Mouse (Mus musculus) neural tube, embryonic 11.5 days (tissue): ENCODE measurements at regions not wholly inside any gene's neighbourhood (a gene's known extent, or its start where the extent isn't known, plus 50 kb on each side); places are given as distances from the start of the nearest gene placed in this dataset.
"Not testable (repeated sequence)": the region's sequence is repeated elsewhere in the genome, so short reads cannot be mapped to it uniquely, and the experiment has no call there.

Source experiments
- ATAC-seq: fragments of 200-750 bp; cut with Nextera tagmentation; 2 replicates; pipeline ENCODE4 v1.8.0; 2017; ENCODE audit warnings: moderate number of reproducible peaks, mild to moderate bottlenecking, moderate TSS enrichment, moderate library complexity; ENCODE audit not compliant: insufficient read depth, low FRiP score, low TSS enrichment
- DNase-seq: peaks from one replicate; pipeline ENCODE4 v3.0.0-alpha.2; 2015; ENCODE audit warnings: low spot score
- H3K27ac ChIP-seq: fragments of 300-500 bp; sonication (generic); 2 replicates; pipeline ENCODE4 v1.5.1; 2014; ENCODE audit warnings: low read depth, mild to moderate bottlenecking, low read length
- H3K27me3 ChIP-seq: fragments of 300-500 bp; sonication (generic); 2 replicates; pipeline ENCODE4 v1.6.1; 2014; ENCODE audit warnings: mild to moderate bottlenecking, low read length, mixed read lengths; ENCODE audit not compliant: control insufficient read depth, insufficient read depth
- H3K36me3 ChIP-seq: fragments of 300-500 bp; sonication (generic); 2 replicates; pipeline ENCODE4 v1.6.1; 2014; ENCODE audit warnings: mild to moderate bottlenecking, low read length, moderate library complexity, mixed read lengths; ENCODE audit not compliant: control insufficient read depth, insufficient read depth
- H3K4me1 ChIP-seq: fragments of 300-500 bp; sonication (generic); 2 replicates; pipeline ENCODE4 v1.6.1; 2014; ENCODE audit warnings: low read length, mixed read lengths; ENCODE audit not compliant: control insufficient read depth, insufficient read depth
- H3K4me2 ChIP-seq: fragments of 300-500 bp; sonication (generic); 2 replicates; pipeline ENCODE4 v1.6.1; 2014; ENCODE audit warnings: low read depth, mild to moderate bottlenecking, moderate library complexity
- H3K4me3 ChIP-seq: fragments of 300-500 bp; sonication (generic); 2 replicates; pipeline ENCODE4 v1.5.1; 2014; ENCODE audit warnings: low read depth, low read length
- H3K9ac ChIP-seq: fragments of 300-500 bp; sonication (generic); 2 replicates; pipeline ENCODE4 v1.6.1; 2014; ENCODE audit warnings: mild to moderate bottlenecking, low read length
- H3K9me3 ChIP-seq: fragments of 300-500 bp; sonication (generic); 2 replicates; pipeline ENCODE4 v1.6.1; 2016; ENCODE audit warnings: low read length; ENCODE audit not compliant: control insufficient read depth
- WGBS: fragments of 180-500 bp; shearing (Covaris S2); extraction: QIAGEN DNeasy Blood & Tissue Kit; methylation state at CpG from one replicate; pipeline ENCODE4 v1.1.7; 2014; 5-methylcytosine and 5-hydroxymethylcytosine counted together

- not testable (repeated sequence) for H3K4me2 ChIP-seq, H3K4me3 ChIP-seq, H3K27me3 ChIP-seq, H3K27ac ChIP-seq, H3K36me3 ChIP-seq, H3K9ac ChIP-seq, H3K9me3 ChIP-seq, H3K4me1 ChIP-seq
- DNase-seq (peak; percentile 29), ATAC-seq (peak; percentile 91)
- 55% methylated on average over 5 of the region's 5 CpGs for WGBS
These were observed 120.6 kb upstream of the Kctd3 start for GRCm38 (mm10) chr1:189128246-189128645.

- H3K27me3 ChIP-seq = no peaks in the 10 kb centered on the region
- H3K9ac ChIP-seq = no peak overlapping the region
- 0 out of 2 replicates have a peak overlapping the region, but pooled peaks have one; percentile 56 for H3K27ac ChIP-seq
- no peak overlapping the region for H3K4me3 ChIP-seq
- peak; percentile 74 for ATAC-seq
- H3K4me2 ChIP-seq = 0 out of 2 replicates have a peak overlapping the region, but pooled peaks have one; percentile 24
- 20% methylated on average over 5 of the region's 5 CpGs for WGBS
- peak; percentile 27 for DNase-seq
- H3K36me3 ChIP-seq = no peaks in the 10 kb centered on the region
- H3K9me3 ChIP-seq = peaks cover 3% of the 10 kb centered on the region; the same call in 1 of the 2 replicates
- peaks cover 9% of the 10 kb centered on the region for H3K4me1 ChIP-seq
These were observed 119.7 kb upstream of the Kctd3 start for GRCm38 (mm10) chr1:189127367-189127766.

GRCm38 (mm10) chr1:189119941-189120735, 112.5 kb upstream of the Kctd3 start:
- Histone ChIP-seq H3K4me3 (no peak overlapping the region), H3K9me3 (peaks cover 3% of the 10 kb centered on the region; the same call in 1 of the 2 replicates), H3K9ac (no peak overlapping the region), H3K27ac (no peak overlapping the region), H3K36me3 (no peaks in the 10 kb centered on the region), H3K4me1 (no peaks in the 10 kb centered on the region), H3K4me2 (no peak overlapping the region), H3K27me3 (no peaks in the 10 kb centered on the region)
- ATAC-seq (no peak), DNase-seq (no peak)
- 90% methylated on average over 6 of the region's 6 CpGs for WGBS

GRCm38 (mm10) chr1:189119005-189119404, 111.4 kb upstream of the Kctd3 start:
- ATAC-seq, H3K9ac ChIP-seq, H3K9me3 ChIP-seq, H3K4me1 ChIP-seq, H3K4me3 ChIP-seq, H3K27ac ChIP-seq, H3K36me3 ChIP-seq, DNase-seq, H3K27me3 ChIP-seq, H3K4me2 ChIP-seq: not testable (repeated sequence)
- WGBS = 88% methylated on average over 1 of the region's 1 CpGs

- Histone ChIP-seq H3K4me2 (no peak overlapping the region), H3K9me3 (peaks cover 3% of the 10 kb centered on the region; the same call in 1 of the 2 replicates), H3K27ac (no peak overlapping the region), H3K4me1 (no peaks in the 10 kb centered on the region), H3K27me3 (no peaks in the 10 kb centered on the region), H3K9ac (no peak overlapping the region), H3K4me3 (no peak overlapping the region), H3K36me3 (no peaks in the 10 kb centered on the region)
- WGBS = 48% methylated on average over 5 of the region's 5 CpGs
- DNase-seq = no peak
- ATAC-seq = no peak
These were observed 110.9 kb upstream of the Kctd3 start for GRCm38 (mm10) chr1:189118582-189118981.

- 70% methylated on average over 8 of the region's 8 CpGs for WGBS
- ATAC-seq (no peak), DNase-seq (no peak)
- Histone ChIP-seq H3K36me3 (no peaks in the 10 kb centered on the region), H3K9ac (no peak overlapping the region), H3K27me3 (no peaks in the 10 kb centered on the region), H3K4me1 (no peaks in the 10 kb centered on the region), H3K4me3 (no peak overlapping the region), H3K27ac (no peak overlapping the region), H3K4me2 (no peak overlapping the region), H3K9me3 (no peaks in the 10 kb centered on the region)
These were observed 108.3 kb upstream of the Kctd3 start for GRCm38 (mm10) chr1:189115914-189116313.

GRCm38 (mm10) chr1:189115279-189115678, 107.6 kb upstream of the Kctd3 start:
- H3K9me3 ChIP-seq = no peaks in the 10 kb centered on the region
- H3K4me2 ChIP-seq = no peak overlapping the region
- WGBS = 93% methylated on average over 1 of the region's 1 CpGs
- H3K27ac ChIP-seq = no peak overlapping the region
- no peak overlapping the region for H3K9ac ChIP-seq
- no peaks in the 10 kb centered on the region for H3K4me1 ChIP-seq
- H3K36me3 ChIP-seq = no peaks in the 10 kb centered on the region
- DNase-seq = no peak
- H3K4me3 ChIP-seq = no peak overlapping the region
- ATAC-seq = no peak
- no peaks in the 10 kb centered on the region for H3K27me3 ChIP-seq

DNA sequence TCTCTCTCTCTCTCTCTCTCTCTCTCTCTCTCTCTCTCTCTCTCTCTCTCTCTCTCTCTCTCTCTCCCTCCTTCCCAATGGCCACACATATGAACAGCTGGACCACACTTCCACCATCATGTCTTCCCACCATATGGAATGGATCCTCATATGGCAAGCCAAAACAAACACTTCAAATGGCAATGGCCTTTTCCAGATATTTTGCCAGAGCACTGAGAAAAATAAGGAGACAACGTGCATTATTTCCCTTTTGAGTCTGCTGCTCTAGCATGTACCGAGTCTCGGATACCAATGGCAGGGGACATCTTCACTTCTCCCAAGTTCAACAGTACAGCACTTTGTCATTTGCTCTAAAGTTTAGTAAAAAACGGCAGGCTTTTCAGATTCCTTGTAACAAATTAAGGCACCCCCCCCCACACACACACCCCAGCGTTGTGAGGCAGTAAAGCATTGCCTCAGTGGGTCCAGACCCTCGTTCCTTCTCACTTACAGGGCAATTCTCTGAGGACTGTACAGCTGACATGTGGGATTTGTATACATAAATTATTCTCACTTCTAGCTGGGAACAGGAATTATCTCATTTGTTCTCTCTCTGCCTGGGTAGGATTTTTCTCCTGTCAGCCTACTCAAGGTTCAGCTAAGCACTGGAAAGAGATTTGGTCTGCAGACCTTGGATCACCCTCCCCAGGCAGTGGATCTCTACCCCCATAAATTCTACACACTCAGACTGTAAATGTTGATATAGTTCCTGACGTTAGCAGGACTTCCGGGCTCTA, 100.8 kb upstream of the Kctd3 start:
- Histone ChIP-seq H3K27me3 (no peaks in the 10 kb centered on the region), H3K9me3 (no peaks in the 10 kb centered on the region), H3K9ac (no peak overlapping the region), H3K27ac (no peak overlapping the region), H3K4me1 (no peaks in the 10 kb centered on the region; the same call in 1 of the 2 replicates), H3K36me3 (no peaks in the 10 kb centered on the region), H3K4me3 (no peak overlapping the region), H3K4me2 (no peak overlapping the region)
- DNase-seq = no peak
- ATAC-seq = no peak
- 60% methylated on average over 8 of the region's 8 CpGs for WGBS
